ENCODE assay signal across 9 mouse cellular contexts in genomic region chr4:153018138-153018921, GRCm38 (mm10).
DNase-seq lines count a peak whose midpoint lies in the region; ATAC-seq lines count a peak whose summit lies in the region.
"Had no signal": no experiment of that assay in that cellular context is flagged by ENCODE, and none has a peak within 500 bp of the region (broad histone marks: within the 10 kb centered on the region; RNA-seq: fewer than 3 reads in every experiment).

No protein-coding gene starts in this region.

- no peaks in the 10 kb centered on the region for H3K27me3 ChIP-seq in forebrain, embryonic 16.5 days (replicated peaks; ENCODE audit: control insufficient read depth, insufficient read depth, low read length)
- H3K27me3 ChIP-seq in neural tube, embryonic 12.5 days (replicated peaks), result no peaks in the 10 kb centered on the region

- no peaks in the 10 kb centered on the region for H3K36me3 ChIP-seq in forebrain, embryonic 16.5 days (ENCODE audit: control insufficient read depth, insufficient read depth)
- no peaks in the 10 kb centered on the region for H3K36me3 ChIP-seq in neural tube, embryonic 12.5 days

- H3K9me3 ChIP-seq in forebrain, embryonic 16.5 days (ENCODE audit: control insufficient read depth, low read length), result no peaks in the 10 kb centered on the region
- no peaks in the 10 kb centered on the region for H3K9me3 ChIP-seq in neural tube, embryonic 12.5 days

- peak; percentile 93 for ATAC-seq in forebrain, embryonic 16.5 days
- ATAC-seq in neural tube, embryonic 12.5 days (ENCODE audit: low FRiP score, low read depth), result no peak

- H3K27ac ChIP-seq in forebrain, embryonic 16.5 days (ENCODE audit: low read length), result peak overlapping the region; percentile 81
- H3K27ac ChIP-seq in neural tube, embryonic 12.5 days, result no peak overlapping the region

- H3K4me2 ChIP-seq in forebrain, embryonic 16.5 days (ENCODE audit: low read length), result peak overlapping the region; percentile 45
- H3K4me2 ChIP-seq in neural tube, embryonic 12.5 days (replicated peaks), result peak overlapping the region; percentile 38

- H3K9ac ChIP-seq in forebrain, embryonic 16.5 days (replicated peaks; ENCODE audit: low read depth, low read length), result peak overlapping the region; percentile 41; the same call in 1 of the 2 replicates
- 0 out of 2 replicates have a peak overlapping the region, but pooled peaks have one; percentile 13 for H3K9ac ChIP-seq in neural tube, embryonic 12.5 days

- intact Hi-C loops in heart, postnatal 25 days (cut with DNase I), result no loop called here

- DNase-seq in embryo, embryonic 10.5 days (ENCODE audit: low spot score), result peak; percentile 21
- DNase-seq in embryo, embryonic 9.5 days (ENCODE audit: extremely low spot score), result no peak
- peak; percentile 18 to 30 for DNase-seq in layer of hippocampus, postnatal 10 days (ENCODE audit: low spot score in 2 of 2)
- DNase-seq in heart, postnatal 25 days (ENCODE audit: low spot score), result no peak
- no peak for DNase-seq in adrenal gland, postnatal 25 days
- no peak for DNase-seq in adrenal gland, postnatal 14 days

- peaks cover 16% of the 10 kb centered on the region for H3K4me1 ChIP-seq in forebrain, embryonic 16.5 days (replicated peaks; ENCODE audit: control insufficient read depth, insufficient read depth, low read length)
- peaks cover 13% of the 10 kb centered on the region for H3K4me1 ChIP-seq in neural tube, embryonic 12.5 days

- 19% methylated on average over 28 of the region's 28 CpGs for WGBS in forebrain, embryonic 16.5 days
- 44% methylated on average over 28 of the region's 28 CpGs for WGBS in neural tube, embryonic 12.5 days

- peak overlapping the region; percentile 17 for H3K4me3 ChIP-seq in forebrain, embryonic 16.5 days (replicated peaks; ENCODE audit: low read length)
- no peak overlapping the region for H3K4me3 ChIP-seq in neural tube, embryonic 12.5 days
- H3K4me3 ChIP-seq: erythroblast, embryonic 14.5 days had no signal

Comparison
In these comparisons a context has a peak if more than half of its experiments do, and no peak if none do; other contexts are left out.
1. DNase-seq: peak in embryo, embryonic 10.5 days (single experiment) and layer of hippocampus, postnatal 10 days (2 of 2); none in embryo, embryonic 9.5 days (single experiment), heart, postnatal 25 days (single experiment), adrenal gland, postnatal 25 days (single experiment) and adrenal gland, postnatal 14 days (single experiment).